Mouse (Mus musculus) cerebellum, postnatal 25 days (tissue): ENCODE data around the gene Gpr1.
"Not testable (repeated sequence)": the region's sequence is repeated elsewhere in the genome, so short reads cannot be mapped to it uniquely, and the experiment has no call there.

Experiments used
- DNase-seq, 2 experiments: peaks; one replicate each; pipeline ENCODE4 v3.0.0; 2021; ENCODE audit warnings: mixed read lengths in 2 of 2

Gene Gpr1

DNA sequence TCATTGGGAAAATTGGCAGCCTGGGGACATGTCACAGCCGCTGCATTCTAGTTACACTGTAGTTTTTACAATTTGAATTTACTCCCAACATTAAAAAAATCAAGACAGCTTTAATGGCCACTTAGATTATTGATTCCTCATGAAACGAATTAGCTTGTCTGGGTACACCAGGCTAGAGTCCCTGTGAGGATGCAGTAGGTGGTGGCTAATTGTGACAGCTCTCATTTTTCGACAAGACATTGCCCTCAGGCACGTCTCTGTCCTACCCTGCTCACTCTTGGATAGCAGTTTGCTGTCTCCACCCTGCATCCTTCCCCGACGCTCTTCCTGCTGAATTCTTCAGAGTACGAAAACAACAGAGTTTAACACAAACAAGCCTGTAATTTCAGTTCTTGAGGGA lies 288 bp upstream of the Gpr1 start:
- DNase-seq, result no peak

DNA sequence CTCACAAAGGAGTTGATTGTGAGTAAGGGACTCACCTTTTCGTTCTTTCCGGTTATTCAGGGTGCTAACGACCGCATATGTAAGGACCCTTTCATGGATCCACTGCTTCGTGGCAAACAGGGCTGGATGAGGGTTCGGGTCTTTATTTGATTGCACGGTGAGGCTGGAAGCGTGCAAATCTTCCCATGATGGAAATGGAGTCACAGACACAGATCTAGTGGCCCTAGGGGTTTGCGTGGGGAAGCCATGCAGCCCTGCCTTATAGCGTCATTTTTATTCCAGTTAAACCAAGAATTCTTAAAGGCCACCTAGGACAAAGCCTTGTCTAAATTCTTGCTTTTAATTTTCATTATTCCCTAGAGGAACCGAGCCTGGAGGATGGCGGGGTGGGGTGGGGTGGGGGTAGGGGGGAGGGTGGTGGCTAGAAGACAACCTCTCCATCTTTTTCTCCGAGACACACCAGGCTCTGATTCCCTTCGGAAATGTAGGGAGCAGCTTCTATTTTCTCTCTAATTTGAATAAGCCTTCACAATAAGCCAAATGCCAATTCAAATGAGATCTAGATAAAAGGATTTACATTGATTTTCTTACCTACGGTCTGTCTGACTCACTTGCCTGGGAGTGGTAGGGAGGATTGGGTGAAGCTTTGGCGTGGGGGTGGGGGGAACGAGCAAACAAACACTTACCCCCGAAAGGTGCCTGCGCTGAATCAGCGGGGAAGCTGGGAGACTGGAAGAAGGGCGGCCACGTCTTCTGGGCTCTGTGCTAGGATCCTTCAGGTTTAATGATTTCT lies 669 bp downstream of the Gpr1 start:
- DNase-seq, result no peak

DNA sequence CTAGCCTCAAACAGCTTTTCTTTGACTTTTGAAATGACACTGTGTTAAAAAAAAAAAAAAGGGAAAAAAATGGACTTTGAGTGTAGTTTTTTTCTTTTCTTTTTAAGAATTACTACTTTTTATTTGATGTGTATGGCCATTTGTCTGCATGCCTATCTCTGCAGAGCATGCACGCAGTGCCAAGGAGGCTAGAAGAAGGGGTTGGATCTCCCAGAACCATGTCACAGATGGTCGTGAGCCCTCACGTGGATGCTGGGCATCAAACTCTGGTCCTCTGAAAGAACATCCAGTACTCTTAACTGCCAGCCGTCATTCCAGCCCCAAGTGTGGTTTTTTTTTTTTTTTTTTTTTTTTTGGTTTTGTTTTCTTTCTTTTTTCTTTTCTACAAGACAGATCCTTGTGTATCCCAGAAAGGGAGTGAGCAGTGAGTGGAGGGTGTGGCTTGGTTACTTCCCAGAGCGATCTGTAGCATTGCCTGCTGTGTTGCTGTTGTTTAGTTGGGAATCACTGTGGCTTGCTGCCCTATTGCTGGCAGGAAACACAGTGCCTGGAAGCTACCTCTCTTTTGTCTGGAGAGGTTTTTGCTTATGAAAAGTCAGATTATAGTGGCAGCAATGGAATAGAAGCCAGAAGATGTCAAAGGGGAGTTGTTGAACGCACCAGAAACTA lies 4.3 kb downstream of the Gpr1 start:
- no peak for DNase-seq

DNA sequence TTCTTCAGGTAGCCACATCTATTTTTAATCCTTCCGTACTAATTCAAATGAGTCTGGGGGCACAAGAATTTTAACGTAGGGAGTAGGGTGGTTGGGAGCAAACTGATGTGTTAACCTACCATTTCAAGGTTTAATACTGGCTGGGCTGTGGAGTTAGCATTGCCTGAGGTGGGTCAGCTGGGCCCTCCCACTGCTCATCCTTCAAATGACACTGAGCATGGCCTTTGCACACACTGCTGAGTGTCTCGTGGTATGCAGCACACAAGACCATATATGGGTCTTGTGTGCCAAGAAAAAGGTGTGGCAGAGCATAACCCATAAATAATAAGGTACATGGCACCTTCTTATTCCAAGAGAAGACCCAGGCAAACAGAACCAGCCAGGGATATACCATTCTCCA lies 6.7 kb downstream of the Gpr1 start:
- no peak for DNase-seq

DNA sequence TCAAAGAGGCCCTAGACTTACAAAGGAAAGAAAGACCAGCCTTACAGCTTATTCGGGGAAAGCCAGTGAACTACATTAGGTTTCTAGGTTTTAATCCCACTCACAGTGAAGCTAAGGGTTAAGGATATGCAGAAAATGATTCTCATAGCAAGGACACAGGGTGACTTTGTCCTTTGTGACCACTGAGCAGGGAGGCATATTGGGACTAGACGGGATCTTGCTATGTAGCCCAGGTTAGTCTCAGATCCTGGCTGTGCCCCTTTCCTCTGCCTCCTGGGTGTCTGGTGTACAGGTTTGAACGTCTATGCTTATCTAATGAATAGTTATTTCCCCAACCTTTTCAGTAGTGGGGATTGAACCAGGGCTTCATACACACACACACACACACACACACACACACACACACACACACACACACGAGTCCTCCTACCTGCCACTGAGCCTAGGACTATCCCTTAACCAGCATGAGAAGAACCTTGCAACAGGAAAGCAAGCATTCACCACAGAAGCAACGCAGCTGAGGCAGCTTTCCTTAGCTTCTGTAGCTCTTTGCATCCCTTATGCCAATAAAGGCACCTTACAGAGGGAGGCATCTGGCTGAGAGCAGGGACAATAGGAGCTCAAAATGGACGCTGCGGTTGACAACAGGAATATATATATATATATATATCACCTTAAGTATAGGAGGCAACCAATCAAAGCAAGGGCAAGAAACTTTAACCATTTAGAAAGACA lies 9.5 kb downstream of the Gpr1 start:
- DNase-seq, result no peak

DNA sequence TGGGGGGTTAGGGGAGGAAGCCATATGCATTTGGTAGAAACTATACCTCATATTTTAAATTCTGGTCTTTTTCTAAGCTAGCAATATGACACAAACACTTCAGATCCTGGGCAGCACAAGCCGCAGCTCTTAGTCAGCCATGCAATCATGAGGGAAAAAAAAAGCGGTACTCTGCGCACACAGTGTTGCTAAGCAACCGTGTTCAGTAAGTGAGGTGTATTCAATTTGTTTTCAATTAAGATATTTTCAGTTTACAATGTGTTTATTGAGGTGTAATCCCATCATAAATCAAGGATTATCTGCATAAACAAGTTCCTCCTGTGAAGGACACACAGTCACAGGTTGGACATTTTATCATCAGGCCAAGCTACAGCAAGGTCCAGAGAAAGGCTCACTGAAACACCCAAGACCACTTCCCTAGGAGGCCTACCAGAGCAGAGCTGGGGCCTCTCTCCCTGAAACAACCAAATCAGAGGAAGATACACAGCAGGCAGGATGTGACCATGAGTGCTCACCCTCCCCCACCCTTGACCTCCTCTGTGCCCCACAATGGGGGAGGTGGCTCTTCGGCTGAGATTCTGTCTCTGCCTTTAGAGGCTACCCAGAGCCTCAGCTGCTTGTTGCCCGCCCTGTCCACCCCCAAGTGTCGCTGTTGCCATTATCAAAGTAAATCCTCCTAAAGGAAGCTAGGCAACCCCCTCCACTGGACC lies 10.2 kb downstream of the Gpr1 start:
- no peak for DNase-seq

DNA sequence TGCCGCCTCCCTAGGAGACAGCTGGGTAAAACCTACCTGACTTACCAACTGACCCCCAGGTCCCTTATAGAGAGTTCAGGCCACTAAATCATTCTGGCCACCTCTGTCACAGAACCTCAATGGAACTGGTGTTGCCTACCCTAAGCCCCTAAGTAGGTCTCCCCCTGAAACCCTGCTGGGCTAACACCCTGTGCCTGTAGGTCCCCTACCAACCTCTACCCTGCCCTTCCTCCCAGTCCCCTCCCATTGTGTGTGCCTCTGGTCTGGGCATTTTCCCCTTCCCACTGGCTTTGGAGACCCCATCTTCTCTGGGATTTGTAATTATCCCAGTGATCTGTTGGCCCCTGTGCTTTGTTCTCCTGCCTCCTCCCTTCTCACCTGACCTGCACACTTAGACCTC lies 10.9 kb downstream of the Gpr1 start:
- no peak for DNase-seq

DNA sequence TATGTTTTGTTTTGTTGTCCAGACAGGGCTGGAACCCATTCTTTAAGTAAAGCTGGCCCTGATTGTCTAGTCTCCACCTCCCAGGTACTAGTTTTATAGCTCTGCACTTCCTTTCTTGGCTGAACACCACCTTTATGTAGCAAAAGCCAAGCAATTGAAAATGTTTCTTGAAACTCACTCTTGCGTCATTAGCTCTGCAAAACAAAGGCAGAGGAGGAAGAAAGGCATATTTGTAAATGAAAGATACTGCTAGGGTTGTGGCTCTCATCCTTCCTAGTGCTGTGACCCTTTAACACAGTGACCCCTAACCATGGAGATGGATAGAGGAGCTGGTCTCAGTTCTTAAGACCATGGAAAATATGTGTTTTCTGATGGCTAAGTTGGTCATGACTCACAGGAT lies 12.7 kb downstream of the Gpr1 start:
- no peak for DNase-seq

DNA sequence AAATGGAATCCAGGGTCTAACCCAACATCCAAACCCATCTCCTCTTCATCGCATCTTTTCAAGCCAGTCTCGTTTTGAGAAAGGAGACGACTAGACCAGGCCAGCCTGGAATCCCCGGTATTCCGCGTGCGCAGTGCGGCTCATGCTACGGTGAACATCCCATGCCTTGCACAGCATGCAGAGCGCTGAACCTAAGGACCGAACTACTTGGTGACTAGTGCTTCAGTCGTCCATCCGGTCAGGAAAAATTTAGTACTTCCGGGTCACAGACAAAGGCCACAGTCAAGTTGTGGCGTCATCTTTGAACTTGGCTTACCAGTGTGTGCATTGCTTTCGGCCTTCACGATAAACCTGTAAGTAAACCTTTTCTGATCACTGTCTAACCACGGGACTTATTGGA lies 14.0 kb downstream of the Gpr1 start:
- no peak for DNase-seq

DNA sequence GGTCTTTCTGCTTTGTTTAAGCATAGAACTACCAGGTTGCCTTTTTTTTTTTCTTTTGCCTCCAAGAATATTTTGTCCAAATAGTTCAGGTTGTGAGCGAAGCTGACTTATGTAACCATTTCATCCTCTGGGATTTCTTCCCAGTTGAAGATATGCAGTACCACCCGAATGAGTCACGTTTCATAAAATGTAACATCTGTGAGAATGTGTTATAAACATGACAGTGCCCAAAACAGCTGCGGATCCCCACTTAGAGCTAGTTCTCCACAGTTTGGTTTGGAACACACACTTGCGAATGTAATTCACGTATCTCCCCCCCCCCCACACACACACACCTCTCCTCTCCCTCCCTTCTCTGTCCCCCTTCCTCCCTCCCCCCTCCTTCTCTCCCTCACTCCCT lies 15.0 kb downstream of the Gpr1 start:
- DNase-seq, result no peak

DNA sequence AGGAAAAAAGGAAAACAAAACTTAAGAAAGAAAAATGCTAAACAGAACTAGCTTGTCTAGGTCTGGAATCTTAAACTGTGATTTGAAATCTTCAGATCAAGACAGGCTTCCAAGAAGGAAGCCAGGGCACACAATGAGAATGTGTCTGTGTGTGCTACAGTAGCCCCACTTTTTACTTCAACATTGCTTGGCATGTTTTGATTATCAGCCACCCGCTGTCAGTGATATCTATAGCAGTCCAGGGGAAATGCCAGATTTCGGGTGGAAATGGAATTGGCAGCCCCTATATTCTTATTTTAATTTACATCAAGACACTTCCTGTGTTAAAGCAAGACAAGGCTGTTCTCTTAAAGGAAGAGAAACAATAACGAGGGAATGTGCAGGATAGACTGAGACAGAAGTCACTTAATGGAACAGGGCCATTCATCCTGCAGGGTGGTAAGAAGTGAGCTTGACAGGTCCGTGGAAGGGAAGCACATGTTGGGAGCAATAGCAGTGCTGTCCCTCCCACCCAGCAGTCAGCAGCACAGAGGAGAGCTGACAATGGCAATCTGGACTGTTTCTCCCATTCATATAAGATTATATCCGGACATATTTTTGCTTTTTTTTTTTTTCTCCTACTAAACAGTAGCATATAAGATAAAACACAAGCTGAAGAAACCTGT lies 18.4 kb downstream of the Gpr1 start:
- DNase-seq, result no peak

DNA sequence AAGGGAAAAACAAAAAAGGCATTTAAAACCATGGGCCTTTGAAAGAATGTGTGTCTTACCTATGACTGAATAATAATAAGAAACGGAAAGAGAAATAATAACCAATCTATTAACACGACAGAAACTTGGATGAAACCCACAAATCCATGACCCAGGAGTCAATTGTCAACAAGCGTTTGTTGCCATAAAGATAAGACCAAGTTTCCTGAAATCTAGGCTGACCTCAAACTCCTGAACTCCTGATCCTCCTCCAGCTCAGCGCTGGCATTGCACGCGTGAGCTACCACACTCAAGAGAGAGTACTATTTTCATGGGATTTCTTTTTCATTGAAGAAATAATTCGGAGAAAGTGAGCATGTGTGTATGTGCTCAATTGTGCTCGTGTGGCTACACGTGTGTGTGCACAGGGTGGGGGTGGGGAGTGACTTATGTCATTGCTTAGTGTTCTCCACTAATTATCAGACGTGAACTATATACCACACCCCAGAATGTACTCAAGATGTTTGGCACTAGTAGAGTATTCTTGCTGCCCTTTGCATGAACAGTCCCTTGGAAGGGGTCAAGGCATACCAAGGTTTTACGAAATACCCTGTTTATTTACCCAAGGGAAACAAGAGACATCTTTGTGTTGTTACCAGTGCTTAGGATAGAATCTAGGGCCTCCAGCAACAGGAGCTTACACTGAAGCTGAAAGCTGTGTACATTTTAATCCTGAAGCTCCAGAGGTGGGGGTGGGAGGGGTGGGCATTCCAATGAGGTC lies 21.9 kb downstream of the Gpr1 start:
- no peak for DNase-seq

DNA sequence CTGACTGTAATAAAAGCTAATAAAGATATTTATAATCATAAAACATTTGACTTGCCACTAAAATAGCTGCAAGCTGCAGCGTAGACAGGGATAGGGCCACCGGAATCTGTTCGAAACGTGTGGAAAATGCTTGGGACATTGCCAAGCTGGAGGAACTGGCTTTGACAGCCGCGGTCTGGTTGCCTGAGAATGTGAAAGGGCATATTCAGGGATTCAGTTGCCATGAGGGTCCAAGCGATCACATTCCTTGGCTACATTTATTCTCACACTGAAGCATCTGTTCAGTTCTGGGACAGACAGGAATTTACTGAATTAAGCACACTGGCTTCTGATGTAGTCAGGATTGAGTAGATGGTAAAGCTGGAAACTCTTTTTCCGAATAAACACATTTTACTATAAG lies 23.5 kb downstream of the Gpr1 start:
- DNase-seq, result peak in 1 of 2 experiments; percentile 40

DNA sequence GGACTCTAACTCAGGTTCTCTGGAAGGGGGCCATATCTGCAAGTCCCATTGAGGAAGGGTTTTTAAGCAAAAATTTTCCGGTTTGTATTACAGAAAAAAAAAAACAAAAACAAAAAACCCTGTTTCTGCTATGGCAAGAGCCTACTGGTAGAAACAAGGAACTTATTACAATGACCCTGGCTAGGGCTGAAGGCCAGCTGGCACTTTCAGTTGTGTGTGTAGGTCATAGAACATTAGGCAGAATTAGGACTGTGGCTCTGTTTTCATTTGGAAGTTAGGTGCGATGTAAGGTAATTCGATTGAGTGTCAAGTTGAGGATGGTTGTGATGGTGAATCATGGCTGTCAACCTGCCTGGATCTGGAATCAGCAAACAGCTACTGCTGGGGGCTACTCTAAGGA lies 25.8 kb downstream of the Gpr1 start:
- no peak for DNase-seq

DNA sequence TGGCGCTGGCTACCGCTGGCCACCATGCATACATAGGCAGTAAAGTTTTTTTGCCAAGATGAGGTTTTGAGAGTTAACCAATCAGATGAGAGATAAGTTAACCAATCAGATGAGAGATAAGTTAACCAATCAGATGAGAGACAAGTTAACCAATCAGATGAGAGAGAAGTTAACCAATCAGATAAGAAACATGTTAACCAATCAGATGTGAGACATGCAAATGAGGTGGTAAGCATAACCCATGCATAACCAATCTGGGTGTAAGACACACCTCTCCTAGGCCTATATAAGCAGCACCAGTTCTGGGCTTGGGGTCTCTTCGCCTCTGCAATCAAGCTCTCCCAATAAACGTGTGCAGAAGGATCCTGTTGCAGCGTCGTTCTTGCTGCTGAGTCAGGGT lies 28.9 kb downstream of the Gpr1 start:
- DNase-seq, result not testable (repeated sequence)

DNA sequence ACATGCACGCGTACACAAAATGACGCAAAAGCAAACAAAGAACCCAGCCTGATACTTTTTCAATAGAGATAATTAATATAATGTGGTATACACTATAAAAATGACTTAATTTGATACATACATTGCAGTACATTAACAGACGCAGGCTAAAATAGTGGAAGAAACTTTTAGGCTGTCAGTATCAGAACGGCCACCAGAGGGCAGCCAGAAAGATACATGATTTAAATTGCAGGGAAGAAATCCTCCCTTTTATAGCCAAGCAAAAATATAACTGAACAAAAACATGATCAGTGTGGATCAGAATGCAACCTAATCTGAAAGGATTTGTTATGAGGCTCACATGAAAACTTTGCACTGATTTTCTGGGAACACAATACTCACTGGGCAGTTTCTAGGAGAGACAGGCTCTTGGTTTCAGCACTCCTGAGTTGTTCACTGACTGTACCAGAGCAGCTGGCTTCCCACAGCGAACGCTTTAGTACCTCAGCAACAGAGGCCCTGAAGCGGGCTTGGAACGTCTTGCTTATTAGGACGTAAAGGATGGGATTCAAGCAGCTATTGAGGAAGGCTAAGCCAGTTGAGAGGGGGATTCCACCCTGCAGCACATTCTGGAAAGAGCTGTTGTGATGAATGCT lies 31.6 kb downstream of the Gpr1 start:
- peak; percentile 57 to 72 for DNase-seq

DNA sequence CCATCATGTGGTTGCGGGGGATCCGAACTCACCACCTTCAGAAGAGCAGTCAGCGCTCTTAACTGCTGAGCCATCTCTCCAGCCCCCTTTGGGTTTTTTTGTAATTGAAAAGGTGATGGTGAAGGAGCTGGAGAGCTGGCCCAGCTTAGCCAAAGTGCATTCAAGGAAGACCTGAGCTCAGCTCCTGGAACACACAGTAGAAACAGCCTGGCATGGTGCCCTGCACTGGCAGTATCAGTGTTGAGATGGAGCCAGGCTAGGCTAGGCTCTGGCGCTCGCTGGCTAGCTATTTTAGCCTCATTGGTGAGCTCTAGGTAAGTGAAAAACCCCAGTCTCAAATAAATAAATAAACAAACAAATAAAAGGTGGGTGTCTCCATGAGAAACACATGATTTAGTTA lies 32.1 kb downstream of the Gpr1 start:
- DNase-seq, result peak; percentile 86 to 92

DNA sequence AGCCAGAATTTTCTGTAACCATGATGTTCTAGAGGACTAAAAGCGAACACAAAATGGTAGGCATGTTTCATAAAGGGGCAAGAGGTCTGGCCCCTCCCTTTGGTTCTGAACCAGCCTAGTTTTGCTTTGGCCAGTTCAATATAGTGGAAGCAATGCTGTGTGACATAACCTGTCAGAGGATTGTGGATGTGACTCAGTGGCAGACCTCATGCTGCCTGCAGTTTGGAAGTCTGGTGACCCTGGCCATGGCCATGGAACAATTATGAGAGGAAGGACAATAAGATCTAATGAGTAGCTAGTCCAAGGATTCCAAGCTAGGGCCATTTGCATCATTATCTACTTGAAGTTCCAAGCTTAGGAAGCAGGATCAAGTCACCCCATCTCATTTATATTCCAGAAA lies 32.9 kb downstream of the Gpr1 start:
- no peak for DNase-seq

DNA sequence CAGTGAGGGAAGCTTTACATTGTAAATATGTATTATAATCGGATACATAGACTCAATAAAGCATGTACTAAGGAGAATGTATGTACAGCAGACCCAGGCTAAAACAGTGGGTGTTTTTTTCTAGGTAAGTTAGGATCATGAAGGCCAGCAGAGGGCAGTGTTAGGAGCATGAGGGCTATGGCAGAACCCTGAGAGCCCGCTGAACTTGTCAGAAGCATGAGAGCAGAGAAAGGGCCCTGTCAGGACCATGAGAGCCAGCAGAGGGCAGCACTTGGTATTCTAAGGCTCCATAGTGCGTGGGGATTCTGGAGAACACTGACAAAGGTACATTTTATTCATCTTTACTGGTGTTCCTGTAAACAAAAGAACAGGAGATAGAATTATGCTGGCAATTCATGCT lies 33.3 kb downstream of the Gpr1 start:
- peak; percentile 89 to 93 for DNase-seq

DNA sequence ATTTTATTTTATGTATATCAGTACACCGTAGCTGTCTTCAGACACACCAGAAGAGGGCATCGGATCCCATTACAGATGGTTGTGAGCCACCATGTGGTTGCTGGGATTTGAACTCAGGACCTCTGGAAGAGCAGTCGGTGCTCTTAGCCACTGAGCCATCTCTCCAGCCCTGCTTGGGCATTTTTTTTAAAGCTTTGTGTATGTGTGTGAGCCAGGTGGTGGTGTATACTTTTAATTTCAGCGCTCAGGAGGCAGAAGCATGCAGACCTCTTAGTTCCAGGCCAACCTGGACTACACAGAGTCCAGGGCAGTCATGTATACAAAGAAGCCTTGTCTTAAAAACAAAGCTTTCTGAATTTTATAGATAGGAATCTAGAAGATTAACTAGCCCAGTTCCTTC lies 33.8 kb downstream of the Gpr1 start:
- not testable (repeated sequence) for DNase-seq

DNA sequence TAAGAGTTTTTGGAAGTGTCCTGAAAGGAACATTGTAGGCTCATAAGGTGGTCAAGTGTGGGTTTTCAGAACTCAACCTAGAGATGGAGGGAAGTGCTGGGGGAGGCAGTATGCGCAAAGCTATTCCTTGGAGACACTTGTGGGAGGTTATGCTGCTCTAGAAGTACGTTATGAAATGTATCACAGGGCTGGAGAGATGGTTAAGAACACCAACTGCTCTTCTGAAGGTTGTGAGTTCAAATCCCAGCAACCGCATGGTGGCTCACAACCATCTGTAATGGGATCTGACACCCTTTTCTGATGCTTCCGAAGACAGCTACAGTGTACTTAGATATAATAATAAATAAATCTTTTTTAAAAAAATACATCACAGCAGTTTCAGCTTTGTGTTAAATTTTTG lies 34.2 kb downstream of the Gpr1 start:
- DNase-seq, result no peak
